Mouse (Mus musculus) B cell, adult 2 months (primary cell): ENCODE data around the gene Pex5l.

Experiments
- DNase-seq, 2 experiments: peaks; one replicate each; pipeline ENCODE4 v3.0.0; 2022

Gene Pex5l

DNA sequence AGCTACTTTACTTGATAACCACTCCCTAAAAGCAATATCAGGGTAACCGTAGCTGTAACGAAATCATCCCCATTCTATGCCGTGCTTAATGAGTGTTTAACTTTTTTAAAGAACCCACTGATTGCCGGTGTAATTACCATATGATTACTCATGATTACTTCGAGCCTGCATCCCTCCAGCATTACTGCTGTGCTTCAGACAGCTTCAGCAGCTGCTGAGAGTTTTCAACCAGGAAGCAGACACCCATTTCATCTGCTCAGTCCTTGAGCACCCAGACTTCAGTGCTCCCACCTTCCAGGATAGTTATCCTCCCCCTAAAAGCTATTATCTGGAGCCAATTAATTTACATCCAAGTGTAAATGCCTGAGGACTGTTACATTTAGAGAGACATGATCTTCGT lies 218.9 kb downstream of the Pex5l start:
- DNase-seq = no peak

DNA sequence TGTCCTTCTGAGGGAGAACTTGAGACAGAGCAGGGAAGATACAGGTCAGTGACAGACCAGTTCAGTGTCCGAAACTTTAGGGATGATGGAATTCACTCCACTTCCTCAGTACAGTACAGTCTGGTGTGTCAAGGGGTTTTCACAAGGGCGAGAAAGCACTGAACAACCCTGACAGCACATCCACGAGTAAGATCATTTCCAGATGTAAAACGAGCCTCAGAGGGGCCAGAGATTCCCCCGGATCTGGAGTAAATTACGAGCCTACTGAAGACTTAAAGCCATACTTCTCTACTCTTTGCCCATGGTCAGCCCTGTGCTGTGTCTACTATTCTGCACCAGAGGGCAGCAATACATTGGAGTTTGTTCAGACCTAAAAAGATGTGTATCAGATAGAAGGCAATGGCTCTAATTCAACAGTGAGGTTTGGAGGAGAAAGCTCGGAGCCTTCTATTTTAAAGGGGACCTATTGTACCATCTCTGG lies 232.9 kb downstream of the Pex5l start:
- no peak for DNase-seq

DNA sequence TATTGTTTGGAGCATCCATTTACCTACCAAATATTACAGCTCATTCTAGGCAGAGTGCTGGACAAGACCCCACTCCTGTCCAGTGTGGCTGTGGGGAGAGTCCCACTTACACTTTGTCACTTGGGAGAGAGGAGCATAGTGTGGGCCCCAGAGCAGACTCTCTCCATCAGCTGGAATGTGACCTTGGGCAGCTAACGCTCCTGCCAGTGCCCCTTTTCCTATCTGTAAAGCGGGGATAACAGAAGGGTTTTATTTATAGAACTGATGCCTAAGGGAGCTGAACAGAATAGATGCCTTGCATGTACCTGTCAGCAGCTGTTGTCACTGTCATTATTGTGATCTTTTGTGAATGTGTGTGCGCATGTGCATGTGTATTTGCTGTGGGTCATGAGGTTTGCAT lies 234.6 kb downstream of the Pex5l start:
- DNase-seq = no peak

DNA sequence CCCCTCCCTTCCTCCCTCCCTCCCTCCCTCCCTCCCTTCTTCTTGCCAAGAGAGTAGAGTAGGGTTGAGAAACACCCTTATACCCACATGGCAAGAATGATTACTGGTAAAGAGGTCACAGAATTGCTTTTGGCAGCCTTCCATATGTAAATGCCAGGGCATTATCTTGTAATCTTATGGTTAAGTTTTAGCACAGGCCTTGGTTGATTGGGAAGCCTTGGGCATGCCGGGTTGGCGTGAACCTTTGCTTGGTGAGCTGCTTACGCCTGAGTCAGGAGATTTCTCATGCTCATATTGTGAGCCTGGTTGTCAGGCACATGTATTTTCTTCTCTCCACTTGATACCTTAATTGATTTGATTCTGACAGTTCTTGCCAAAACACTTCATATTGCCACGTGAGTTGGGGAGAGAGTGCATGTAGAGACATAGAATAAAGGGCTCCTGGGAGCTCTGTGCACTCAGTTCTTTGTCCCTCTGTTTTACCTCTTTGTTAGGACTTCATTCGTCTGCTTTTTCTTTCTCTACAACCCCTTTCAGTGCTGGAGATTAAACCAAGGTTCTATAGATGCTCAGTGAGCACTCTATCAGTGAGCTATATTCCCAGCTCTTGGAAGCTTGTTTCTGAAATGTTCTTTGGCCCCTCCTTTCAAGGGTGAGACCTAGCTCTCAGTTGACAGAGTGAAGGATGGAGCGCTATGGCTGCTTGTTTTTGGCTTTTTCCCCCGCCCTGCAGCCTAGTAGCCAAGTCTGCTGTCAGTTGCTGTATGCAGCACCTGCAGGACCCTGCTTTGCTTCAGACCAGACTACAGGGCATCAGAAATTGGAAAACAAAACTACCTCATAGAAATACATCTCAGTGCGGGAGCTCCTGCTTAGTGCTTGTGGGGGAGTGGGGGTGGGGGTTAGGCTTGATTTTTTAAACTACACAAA lies 236.9 kb downstream of the Pex5l start:
- no peak for DNase-seq

GRCm38 (mm10) chr3:32904599-32904998 lies 238.4 kb downstream of the Pex5l start:
- DNase-seq = no peak

DNA sequence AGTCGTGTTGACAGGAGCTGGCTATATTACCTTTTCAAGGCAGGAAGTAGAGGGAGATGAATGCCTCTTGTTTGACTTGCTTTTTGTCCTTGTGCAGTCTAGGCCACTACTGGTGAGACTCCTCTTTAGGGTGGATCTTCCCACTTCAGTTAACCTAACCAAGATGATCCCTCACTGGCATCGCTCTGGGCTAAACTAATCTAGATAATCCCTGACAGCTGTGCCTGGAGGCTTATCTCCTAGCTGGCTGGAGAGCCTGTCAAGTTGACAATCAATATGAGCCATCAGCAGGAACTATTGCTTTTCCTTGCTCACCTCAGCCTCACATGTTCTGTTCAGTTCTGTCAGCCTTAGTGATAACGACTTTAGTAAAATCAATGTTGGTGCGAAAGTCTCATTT lies 239.6 kb downstream of the Pex5l start:
- DNase-seq = no peak
